Mouse (Mus musculus) B cell, adult 62 days (primary cell): ENCODE measurements around the gene Prss46. TPM values are rescaled to one million over a fixed set of nuclear protein-coding genes. Genes with fewer than 3 reads are reported as not detected.

ENCODE experiments used
- total RNA-seq: library from RNA; stranded (reverse); gene quantifications from 4 replicates; pipeline ENCODE4 v1.2.4, GENCODE M21; 2023

The Prss46 gene
- total RNA-seq: not detected in 4 replicates

GRCm38 (mm10) chr9:110844206-110844605, at the start of gene Prss46:
Prss46 (plus strand) TSS chr9:110844506.

GRCm38 (mm10) chr9:110797866-110798265, 46.4 kb upstream of the Prss46 start, which contains the start of gene Prss42:
Prss42 (plus strand) TSS chr9:110798166.

GRCm38 (mm10) chr9:110813789-110814188, 30.5 kb upstream of the Prss46 start, which contains the start of gene Prss44:
Prss44 (plus strand) TSS chr9:110813994.

GRCm38 (mm10) chr9:110826390-110826789, 17.9 kb upstream of the Prss46 start, which contains the start of gene Prss43:
Prss43 (plus strand) TSS chr9:110826690.

GRCm38 (mm10) chr9:110834411-110834810, 9.9 kb upstream of the Prss46 start, which contains the start of gene Prss45:
Prss45 (plus strand) TSS chr9:110834588.

GRCm38 (mm10) chr9:110857781-110858472, 13.6 kb downstream of the Prss46 start, which contains the start of gene Prss50:
Prss50 (plus strand) TSS chr9:110857967.

GRCm38 (mm10) chr9:110879191-110879920, 35.0 kb downstream of the Prss46 start, which contains the start of gene Als2cl:
Als2cl (plus strand) TSS chr9:110879870.

GRCm38 (mm10) chr9:110879998-110880561, 35.8 kb downstream of the Prss46 start, which contains the start of gene Tmie:
Tmie (minus strand) TSS chr9:110880113.

Other genes starting within 250 kb of the Prss46 start
- 1.6 to 4.4 TPM (median 2.6 TPM) in 4 replicates for gene Nradd, start 220.1 kb upstream of the Prss46 start, total RNA-seq
- 36.1 to 45.8 TPM (median 41.4 TPM) in 4 replicates for gene Nbeal2, start 190.3 kb upstream of the Prss46 start, total RNA-seq
- gene Ccdc12, start 188.0 kb upstream of the Prss46 start, total RNA-seq: 84.9 to 118 TPM (median 98.9 TPM) in 4 replicates
- gene Myl3, start 102.6 kb upstream of the Prss46 start, total RNA-seq: not detected in 4 replicates
- not detected in 4 replicates for gene Pth1r, start 97.4 kb upstream of the Prss46 start, total RNA-seq
- not detected in 4 replicates for gene Prss42, start 46.3 kb upstream of the Prss46 start, total RNA-seq
- gene Prss44, start 30.5 kb upstream of the Prss46 start, total RNA-seq: not detected in 4 replicates
- gene Prss43, start 17.8 kb upstream of the Prss46 start, total RNA-seq: not detected in 4 replicates
- gene Prss45, start 9.9 kb upstream of the Prss46 start, total RNA-seq: not detected in 4 replicates
- gene Prss50, start 13.5 kb downstream of the Prss46 start, total RNA-seq: not detected in 4 replicates
- 0.55 to 1.3 TPM (median 0.74 TPM) in 4 replicates for gene Als2cl, start 35.4 kb downstream of the Prss46 start, total RNA-seq
- gene Tmie, start 35.6 kb downstream of the Prss46 start, total RNA-seq: not detected in 4 replicates
- gene Fam240a, start 72.4 kb downstream of the Prss46 start, total RNA-seq: not detected in 4 replicates
- gene Tdgf1, start 101.7 kb downstream of the Prss46 start, total RNA-seq: not detected in 4 replicates
- gene Lrrc2, start 107.0 kb downstream of the Prss46 start, total RNA-seq: 0.15 TPM in 1 of 4 replicates, not detected in the others
- not detected in 4 replicates for gene Rtp3, start 146.1 kb downstream of the Prss46 start, total RNA-seq
- gene Ltf, start 174.8 kb downstream of the Prss46 start, total RNA-seq: 1.2 to 3.2 TPM (median 2.9 TPM) in 4 replicates
- gene Ccrl2, start 213.0 kb downstream of the Prss46 start, total RNA-seq: 3.0 to 6.5 TPM (median 5.7 TPM) in 4 replicates